Mouse (Mus musculus) gastrocnemius, adult 2 months (tissue): ENCODE results near the gene Lipo2. TPM values are rescaled to one million over a fixed set of nuclear protein-coding genes. Genes with fewer than 3 reads are reported as not detected.
A peak's percentile ranks its signal among the peaks of the same experiment; 100 is the strongest.
"Not testable (repeated sequence)": the region's sequence is repeated elsewhere in the genome, so short reads cannot be mapped to it uniquely, and the experiment has no call there.

Experiments used
- DNase-seq: peaks from one replicate; pipeline ENCODE4 v3.0.0; 2022
- H3K27ac ChIP-seq: fragments of 200-600 bp; 2 replicates; pipeline ENCODE4 v1.8.1; 2022; ENCODE audit warnings: mild to moderate bottlenecking
- H3K4me3 ChIP-seq: fragments of 200-600 bp; 2 replicates; pipeline ENCODE4 v1.8.1; 2022; ENCODE audit warnings: mild to moderate bottlenecking, moderate library complexity
- CTCF ChIP-seq: fragments of 200-600 bp; IDR thresholded peaks from 2 replicates; pipeline ENCODE4 v1.8.1; 2022; ENCODE audit warnings: antibody characterized with exemption, mild to moderate bottlenecking, moderate library complexity
- intact Hi-C: fragments of 180-260 bp; cut with DNase I; formaldehyde crosslinking; loops from one replicate; pipeline ENCODE4 v1.15.1; 2025
- long read RNA-seq, 2 experiments: library from polyadenylated mRNA; stranded (forward); transcript quantifications; one replicate each; pipeline ENCODE4 v2.0.0; 2021
- total RNA-seq, 2 experiments: library from RNA; stranded (reverse); gene quantifications; 2 replicates each; pipeline ENCODE4 v1.2.3; 2021

Gene Lipo2
- under 1 TPM; 0.15 to 0.20 TPM for total RNA-seq
- long read RNA-seq, experiment 1 = 0 reads
- long read RNA-seq, experiment 2 = 0 reads

- DNase-seq, H3K27ac ChIP-seq, intact Hi-C loops, H3K4me3 ChIP-seq: not testable (repeated sequence)
Observed at GRCm38 (mm10) chr19:33751259-33751658, at the start of gene Lipo2. Gene Lipo2, minus strand, starts transcription at chr19:33751359.

- H3K27ac ChIP-seq, DNase-seq, H3K4me3 ChIP-seq, intact Hi-C loops: not testable (repeated sequence)
Observed at GRCm38 (mm10) chr19:33787359-33787758, 36.2 kb upstream of the Lipo2 start, which contains the start of gene Lipo1. Gene Lipo1, minus strand, starts transcription at chr19:33787459.

DNA sequence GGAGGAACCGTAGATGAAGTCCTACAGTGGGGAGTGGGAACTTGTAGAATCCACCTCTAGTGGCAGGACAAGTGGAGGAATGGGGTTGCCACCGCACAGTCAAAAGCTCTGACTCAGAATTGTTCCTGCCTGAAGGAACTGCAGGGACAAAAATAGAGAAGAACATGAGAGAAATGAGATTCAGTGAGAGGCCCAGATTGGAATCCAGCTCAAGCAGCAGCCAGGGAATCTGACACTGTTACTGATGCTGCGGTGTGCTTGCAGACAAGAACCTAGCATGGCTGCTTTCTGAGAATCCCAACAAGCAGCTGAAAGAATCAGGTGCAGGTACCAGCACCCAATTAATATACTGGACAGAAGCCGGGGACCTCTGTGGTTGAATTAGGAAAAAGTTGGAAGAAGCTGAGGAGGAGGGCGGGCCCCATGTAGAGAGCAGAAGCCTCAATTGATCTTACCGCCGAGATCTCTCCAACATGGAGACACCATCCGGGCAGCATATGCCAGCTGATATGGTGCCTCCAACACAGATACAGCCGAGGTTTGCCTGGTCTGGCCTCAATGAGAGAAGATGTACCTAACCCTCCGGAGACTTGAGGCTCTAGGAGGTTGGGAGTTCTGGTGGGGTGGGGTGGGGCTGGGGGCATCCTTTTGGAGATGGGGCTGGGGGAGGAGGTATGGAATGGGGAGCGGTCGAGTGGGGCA lies 35.6 kb upstream of the Lipo2 start:
- Histone ChIP-seq H3K4me3 (no peak overlapping the region), H3K27ac (no peak overlapping the region)
- intact Hi-C loops = no loop called here
- DNase-seq = no peak
- no peak for TF ChIP-seq CTCF

DNA sequence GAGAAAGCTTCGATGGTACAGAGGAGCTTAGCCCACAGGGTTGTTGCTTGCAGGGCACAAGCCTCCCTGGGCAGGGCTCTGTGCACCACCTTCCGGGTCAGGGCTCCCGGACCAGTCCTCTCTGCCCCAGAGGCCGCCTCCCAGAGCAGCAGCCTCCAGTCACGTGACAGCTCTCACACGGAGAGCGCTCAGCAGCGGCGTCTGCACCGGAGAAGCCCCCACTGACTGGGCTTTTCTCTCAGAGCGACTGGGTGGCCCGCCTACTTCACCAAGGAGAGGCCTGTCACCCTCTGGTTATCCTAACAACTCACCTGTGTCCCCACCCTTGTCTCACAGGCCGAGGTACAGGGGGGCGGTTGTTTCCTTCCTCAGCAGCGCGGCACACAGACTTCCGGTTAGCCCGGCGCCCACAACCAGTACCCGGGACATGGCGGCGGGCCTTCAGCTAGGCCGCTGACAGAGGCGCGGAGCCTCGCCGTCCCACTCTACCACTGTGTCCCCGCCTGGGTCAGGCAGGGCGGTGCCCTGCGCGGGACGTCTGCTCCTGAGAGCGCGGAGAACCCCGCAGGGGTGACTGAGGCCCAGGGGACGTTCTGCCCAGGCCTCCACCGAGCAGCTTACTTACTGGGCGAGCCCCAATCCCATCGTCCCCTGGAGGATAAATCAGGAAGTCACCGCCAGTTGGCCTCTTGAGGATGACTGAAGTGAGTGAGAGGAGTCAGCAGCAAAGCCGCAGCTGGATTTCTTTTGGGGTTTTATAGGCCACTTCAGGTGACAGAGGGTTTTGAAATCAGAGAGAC lies 10.3 kb upstream of the Lipo2 start, which contains the start of gene Lipo3:
Lipo3 (minus strand) TSS at position 665 of the 800 bp plus-strand sequence.
- peak; percentile 52 for DNase-seq
- H3K27ac ChIP-seq, intact Hi-C loops: not testable (repeated sequence)
- peak within 1 kb of the TSS; percentile 62 for H3K4me3 ChIP-seq

Other genes starting within 250 kb of the Lipo2 start
- under 1 TPM; 0.17 to 0.26 TPM for gene Lipo4, start 233.6 kb downstream of the Lipo2 start, total RNA-seq
- gene Gm8978, start 126.1 kb downstream of the Lipo2 start, total RNA-seq = not detected
- gene Lipo3, start 10.6 kb upstream of the Lipo2 start, total RNA-seq = 1 to 10 TPM; 4.8 to 5.6 TPM
- gene Lipo1, start 36.1 kb upstream of the Lipo2 start, total RNA-seq = not detected
- not detected for gene Lipf, start 209.8 kb upstream of the Lipo2 start, total RNA-seq